Mouse (Mus musculus) liver, adult 2 months (tissue): ENCODE data around the gene Ephb2. TPM values are rescaled to one million over a fixed set of nuclear protein-coding genes. Genes with fewer than 3 reads are reported as not detected.

Experiments
- DNase-seq: peaks from one replicate; pipeline ENCODE4 v3.0.0-alpha.2; 2011; ENCODE audit warnings: low read depth, low spot score; ENCODE audit errors: extremely low read depth
- H3K27ac ChIP-seq: fragments of 200-500 bp; replicated peaks from 2 replicates; pipeline ENCODE4 v1.5.1; 2012; ENCODE audit warnings: low read depth, mild to moderate bottlenecking, control low read depth, inconsistent platforms, low read length; ENCODE audit not compliant: insufficient read depth
- H3K27me3 ChIP-seq: fragments of 200-500 bp; 2 replicates; pipeline ENCODE4 v1.6.1; 2012; ENCODE audit warnings: mild to moderate bottlenecking, moderate library complexity, low read length, inconsistent platforms; ENCODE audit not compliant: control insufficient read depth, insufficient read depth
- H3K36me3 ChIP-seq: fragments of 200-500 bp; 2 replicates; pipeline ENCODE4 v1.6.1; 2012; ENCODE audit warnings: low read length, inconsistent platforms; ENCODE audit not compliant: control insufficient read depth, insufficient read depth
- H3K4me1 ChIP-seq: fragments of 200-500 bp; 2 replicates; pipeline ENCODE4 v1.6.1; 2011; ENCODE audit warnings: low read length; ENCODE audit not compliant: control insufficient read depth, insufficient read depth
- H3K4me3 ChIP-seq: fragments of 200-500 bp; 2 replicates; pipeline ENCODE4 v1.5.1; 2011; ENCODE audit warnings: low read depth, mild to moderate bottlenecking, control low read depth, low read length, moderate library complexity; ENCODE audit not compliant: insufficient read depth
- H3K79me2 ChIP-seq: fragments of 200-500 bp; 2 replicates; pipeline ENCODE4 v1.6.1; 2012; ENCODE audit warnings: inconsistent platforms, mild to moderate bottlenecking, low read length, moderate library complexity; ENCODE audit not compliant: control insufficient read depth, insufficient read depth
- H3K9ac ChIP-seq: fragments of 200-500 bp; 2 replicates; pipeline ENCODE4 v1.6.1; 2012; ENCODE audit warnings: low read depth, mild to moderate bottlenecking, control low read depth, inconsistent platforms, low read length
- CTCF ChIP-seq: fragments of 200-500 bp; IDR thresholded peaks from 2 replicates; pipeline ENCODE4 v1.5.1; 2011; ENCODE audit warnings: low read depth, low read length, control low read depth
- POLR2A ChIP-seq: fragments of 200-500 bp; IDR thresholded peaks from 2 replicates; pipeline ENCODE4 v1.6.1; 2011; ENCODE audit warnings: low read length, control low read depth; ENCODE audit not compliant: insufficient read depth; ENCODE audit errors: extremely low read depth
- WGBS: fragments of 180-500 bp; shearing (Covaris S2); methylation state at CpG from one replicate; pipeline ENCODE4 v1.1.7; 2018; 5-methylcytosine and 5-hydroxymethylcytosine counted together
- polyA plus RNA-seq: library from polyadenylated mRNA; depleted of rRNA; stranded (reverse); fragments of >200 nt; gene quantifications from 2 replicates; pipeline ENCODE4 v1.2.3, GENCODE M21; 2012
- total RNA-seq: library from RNA; depleted of rRNA; stranded (reverse); fragments of >200 nt; gene quantifications from 2 replicates; pipeline ENCODE4 v1.2.3, GENCODE M21; 2014

Ephb2 gene
- total and polyA plus RNA-seq, 2 experiments = 0.18 to 0.37 TPM

DNA sequence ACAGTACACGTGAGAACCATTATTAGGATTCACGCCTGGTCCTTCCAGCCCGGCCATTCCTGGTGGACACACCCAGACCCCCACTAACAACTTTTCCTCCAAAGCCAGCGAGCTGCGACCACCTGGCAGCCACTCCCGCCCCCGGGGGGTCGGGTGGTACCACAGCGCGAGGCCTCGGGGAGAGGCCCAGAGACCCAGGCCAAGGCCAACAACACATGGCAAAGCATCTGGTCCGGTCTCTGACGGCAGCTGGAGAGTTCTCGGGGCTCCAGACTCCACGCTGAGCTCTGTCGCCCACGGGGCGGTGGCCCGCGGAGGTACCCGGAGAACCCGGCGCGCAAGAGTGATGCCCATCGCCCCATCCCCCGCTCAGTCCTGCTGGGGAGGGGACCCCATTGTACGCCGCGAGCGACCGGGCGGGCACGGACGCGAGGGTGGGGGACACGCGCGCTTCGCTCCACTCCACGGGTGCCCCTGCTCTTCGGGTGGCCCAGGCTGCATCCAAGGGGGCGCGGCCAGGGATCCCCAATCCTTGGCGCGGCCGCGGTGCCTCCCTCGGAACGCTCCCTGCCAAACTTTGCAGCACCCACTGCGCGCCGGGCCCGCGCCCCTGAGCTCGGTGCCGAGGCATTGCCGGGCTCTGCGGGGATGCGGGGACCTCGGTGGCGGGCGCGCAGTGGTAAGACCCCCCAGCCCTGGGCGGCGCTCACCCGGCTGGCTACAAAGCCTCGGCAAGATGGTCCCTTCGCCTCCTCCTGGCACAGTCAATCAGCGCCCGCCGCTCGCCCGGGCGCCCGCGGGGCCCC, 770 bp downstream of the Ephb2 start:
- TF ChIP-seq CTCF (no peak), POLR2A (no peak)
- 3% methylated on average over 76 of the region's 76 CpGs for WGBS
- no peak overlapping the region for H3K27ac ChIP-seq
- H3K27me3 ChIP-seq = peaks cover 24% of the 10 kb centered on the region; the same call in 1 of the 2 replicates
- DNase-seq = no peak
- H3K9ac ChIP-seq = peak overlapping the region; percentile 38
- H3K36me3 ChIP-seq = no peaks in the 10 kb centered on the region
- H3K4me1 ChIP-seq = no peaks in the 10 kb centered on the region
- peak overlapping the region; percentile 35; the same call in 1 of the 2 replicates for H3K4me3 ChIP-seq
- H3K79me2 ChIP-seq = no peaks in the 10 kb centered on the region

DNA sequence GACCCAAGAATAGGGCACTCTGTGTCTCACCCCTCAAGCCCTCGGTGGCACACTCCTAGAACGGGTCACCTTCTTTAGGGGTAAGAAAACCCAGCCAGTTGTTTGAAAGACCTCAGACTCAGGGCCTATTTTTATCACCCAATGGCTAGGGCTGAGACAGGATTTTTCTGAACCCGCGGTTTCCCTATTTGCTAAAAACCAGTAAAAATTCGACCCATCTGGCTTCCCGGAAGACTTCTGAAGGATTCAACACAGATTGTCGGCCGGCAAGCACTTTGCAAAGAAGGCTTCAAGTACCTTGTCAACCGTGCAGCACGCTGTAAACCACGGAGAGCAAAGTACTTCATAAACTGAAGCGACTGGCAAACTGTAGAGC, 1.4 kb downstream of the Ephb2 start:
- DNase-seq = no peak
- Histone ChIP-seq H3K4me3 (no peak overlapping the region), H3K27me3 (peaks cover 24% of the 10 kb centered on the region; the same call in 1 of the 2 replicates), H3K4me1 (no peaks in the 10 kb centered on the region), H3K27ac (no peak overlapping the region), H3K9ac (no peak overlapping the region), H3K36me3 (no peaks in the 10 kb centered on the region), H3K79me2 (no peaks in the 10 kb centered on the region)
- TF ChIP-seq POLR2A (no peak), CTCF (no peak)
- WGBS = 23% methylated on average over 12 of the region's 12 CpGs

- H3K27me3 ChIP-seq = peaks cover 24% of the 10 kb centered on the region; the same call in 1 of the 2 replicates
These were observed 2.0 kb downstream of the Ephb2 start for GRCm38 (mm10) chr4:136833619-136834351.

DNA sequence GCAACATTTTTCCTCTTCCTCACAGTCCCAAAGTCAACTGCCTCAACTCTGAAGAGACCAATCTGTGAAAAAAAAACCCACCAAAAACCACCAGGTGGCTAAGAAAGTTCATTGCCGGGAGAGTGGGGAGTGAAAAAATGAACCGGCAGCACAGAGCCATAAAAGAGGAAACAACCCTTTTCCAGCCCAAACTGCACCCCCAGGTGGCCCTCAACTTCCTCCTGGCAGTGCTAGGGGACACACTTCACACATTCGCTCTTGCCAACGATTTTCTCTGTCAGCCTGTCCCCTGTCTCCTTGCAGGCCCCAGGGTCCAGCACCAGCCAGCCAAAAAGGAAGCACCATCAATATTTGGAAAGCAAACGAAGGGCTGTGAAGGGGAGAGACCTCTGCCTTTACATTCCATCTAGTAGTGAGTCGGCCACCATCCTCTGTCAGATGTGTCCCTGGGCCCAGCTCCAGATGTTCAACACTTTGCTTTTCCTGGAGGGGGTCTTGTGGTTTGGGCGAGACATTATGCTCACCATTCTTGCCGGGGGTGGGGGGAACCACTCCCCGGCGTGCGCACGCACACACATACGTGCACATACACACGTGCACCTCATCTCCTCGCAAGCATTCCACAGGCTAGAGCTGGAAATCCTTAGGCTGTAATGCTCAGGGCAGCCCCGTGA, 3.1 kb downstream of the Ephb2 start:
- Histone ChIP-seq H3K4me3 (no peak overlapping the region), H3K79me2 (no peaks in the 10 kb centered on the region), H3K27ac (no peak overlapping the region), H3K9ac (no peak overlapping the region), H3K36me3 (no peaks in the 10 kb centered on the region), H3K4me1 (no peaks in the 10 kb centered on the region), H3K27me3 (peaks cover 24% of the 10 kb centered on the region; the same call in 1 of the 2 replicates)
- 53% methylated on average over 16 of the region's 16 CpGs for WGBS
- no peak for DNase-seq
- TF ChIP-seq POLR2A (no peak), CTCF (no peak)

More at GRCm38 (mm10) chr4:136833619-136834351, 2.0 kb downstream of the Ephb2 start:
- H3K9ac ChIP-seq = no peak overlapping the region
- no peak for DNase-seq
- 75% methylated on average over 21 of the region's 21 CpGs for WGBS
- no peak overlapping the region for H3K4me3 ChIP-seq
- no peaks in the 10 kb centered on the region for H3K79me2 ChIP-seq
- no peaks in the 10 kb centered on the region for H3K36me3 ChIP-seq
- TF ChIP-seq CTCF = no peak
- no peak for TF ChIP-seq POLR2A
- H3K4me1 ChIP-seq = no peaks in the 10 kb centered on the region
- no peak overlapping the region for H3K27ac ChIP-seq

GRCm38 (mm10) chr4:136830272-136830823, 5.4 kb downstream of the Ephb2 start:
- no peak for TF ChIP-seq CTCF
- no peak for TF ChIP-seq POLR2A
- no peak overlapping the region for H3K27ac ChIP-seq
- H3K4me3 ChIP-seq = no peak overlapping the region
- no peaks in the 10 kb centered on the region for H3K36me3 ChIP-seq
- no peak for DNase-seq
- peaks cover 13% of the 10 kb centered on the region; the same call in 1 of the 2 replicates for H3K27me3 ChIP-seq
- WGBS = 44% methylated on average over 9 of the region's 9 CpGs
- H3K79me2 ChIP-seq = no peaks in the 10 kb centered on the region
- no peak overlapping the region for H3K9ac ChIP-seq
- H3K4me1 ChIP-seq = no peaks in the 10 kb centered on the region
